Mouse (Mus musculus) MEL (cell line): ENCODE measurements around the gene D630036H23Rik.

Experiments
- CHD1 ChIP-seq: IDR thresholded peaks from 2 replicates; pipeline ENCODE4 v1.6.1; 2012; ENCODE audit warnings: low read depth, mild to moderate bottlenecking, inconsistent platforms, low read length, improper control_type of control experiment
- CTCF ChIP-seq, 3 experiments: IDR thresholded peaks in 2 of 3; conservative IDR thresholded peaks in 1 of 3; 2 replicates each; pipeline ENCODE4 v1.5.1; 2011 to 2012; ENCODE audit warnings: low read length in 3 of 3, low read depth in 2 of 3, mild to moderate bottlenecking in 2 of 3, improper control_type of control experiment in 1 of 3, inconsistent platforms in 1 of 3, mixed read lengths in 1 of 3, moderate library complexity in 1 of 3; ENCODE audit not compliant: control insufficient read depth in 1 of 3, insufficient read depth in 1 of 3, poor library complexity in 1 of 3, severe bottlenecking in 1 of 3
- EP300 ChIP-seq, 2 experiments: IDR thresholded peaks; 2 replicates each; pipeline ENCODE4 v1.6.1; 2011; ENCODE audit warnings: improper control_type of control experiment in 2 of 2, low read length in 2 of 2, low read depth in 1 of 2, mild to moderate bottlenecking in 1 of 2
- GATA1 ChIP-seq: IDR thresholded peaks from 2 replicates; pipeline ENCODE4 v1.6.1; 2011; ENCODE audit warnings: low read depth, low read length, improper control_type of control experiment
- JUND ChIP-seq: IDR thresholded peaks from 2 replicates; pipeline ENCODE4 v1.6.1; 2011; ENCODE audit warnings: low read depth, mild to moderate bottlenecking, improper control_type of control experiment, low read length
- MAFK ChIP-seq: IDR thresholded peaks from 2 replicates; pipeline ENCODE4 v1.6.1; 2011; ENCODE audit warnings: low read depth, mild to moderate bottlenecking, low read length, improper control_type of control experiment, borderline replicate concordance
- MAZ ChIP-seq: IDR thresholded peaks from 2 replicates; pipeline ENCODE4 v1.6.1; 2012; ENCODE audit warnings: low read depth, mild to moderate bottlenecking, inconsistent platforms, low read length, improper control_type of control experiment
- MYC ChIP-seq: IDR thresholded peaks from 2 replicates; pipeline ENCODE4 v1.6.1; 2011; ENCODE audit warnings: low read depth, mild to moderate bottlenecking, low read length, improper control_type of control experiment, moderate library complexity
- NELFE ChIP-seq: IDR thresholded peaks from 2 replicates; pipeline ENCODE4 v1.6.1; 2011; ENCODE audit warnings: low read depth, low read length, improper control_type of control experiment
- POLR2A ChIP-seq, 2 experiments: IDR thresholded peaks; 2 replicates each; pipeline ENCODE4 v1.6.1; 2011 to 2012; ENCODE audit warnings: low read length in 2 of 2, mild to moderate bottlenecking in 2 of 2, control low read depth in 1 of 2, improper control_type of control experiment in 1 of 2, low read depth in 1 of 2, moderate library complexity in 1 of 2; ENCODE audit not compliant: control insufficient read depth in 1 of 2, insufficient read depth in 1 of 2, poor library complexity in 1 of 2
- TCF12 ChIP-seq: IDR thresholded peaks from 2 replicates; pipeline ENCODE4 v1.6.1; 2014; ENCODE audit warnings: low read depth, mild to moderate bottlenecking, inconsistent platforms, low read length, improper control_type of control experiment, moderate library complexity

DNA sequence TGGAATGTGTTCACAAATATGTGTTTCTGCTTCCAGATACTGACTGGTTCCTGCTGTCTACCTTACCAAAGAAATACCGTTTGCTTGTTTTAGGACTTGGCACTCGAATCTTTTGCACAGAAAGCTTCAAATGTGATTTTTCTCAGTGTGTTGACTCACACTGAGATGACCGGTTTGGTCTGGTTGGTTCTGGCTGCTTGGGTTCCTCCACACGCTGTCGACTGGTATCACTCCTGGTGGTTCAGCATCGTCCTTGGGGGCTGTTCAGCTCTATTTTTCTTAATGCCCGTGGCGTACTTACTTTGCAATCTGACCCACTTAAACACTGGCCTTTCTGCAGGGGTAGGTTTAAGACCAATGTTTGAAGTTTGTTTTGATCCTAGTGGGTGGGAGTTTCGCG is 41.7 kb upstream of the D630036H23Rik start:
- no peak for TF ChIP-seq GATA1
- no peak for TF ChIP-seq CTCF (IDR thresholded peaks at IDR 0.05 in 2 of 3, conservative IDR thresholded peaks at IDR 0.05 in 1 of 3; ENCODE audit: control insufficient read depth in 1 of 3, insufficient read depth in 1 of 3, low read depth in 2 of 3, low read length in 3 of 3, poor library complexity in 1 of 3, severe bottlenecking in 1 of 3)
- no peak for TF ChIP-seq MYC
- no peak for TF ChIP-seq POLR2A (IDR thresholded peaks at IDR 0.05; ENCODE audit: control insufficient read depth in 1 of 2, insufficient read depth in 1 of 2, low read depth in 1 of 2, low read length in 2 of 2, poor library complexity in 1 of 2)
- no peak for TF ChIP-seq CHD1
- TF ChIP-seq MAZ: no peak
- no peak for TF ChIP-seq EP300 (IDR thresholded peaks at IDR 0.05; ENCODE audit: low read depth in 1 of 2, low read length in 2 of 2)
- no peak for TF ChIP-seq NELFE
- no peak for TF ChIP-seq TCF12
- TF ChIP-seq MAFK: no peak
- TF ChIP-seq JUND: no peak
